Mouse (Mus musculus): ENCODE data around the gene Tdp2.
"Not testable (repeated sequence)": the region's sequence is repeated elsewhere in the genome, so short reads cannot be mapped to it uniquely, and the experiment has no call there.

Gene Tdp2

GRCm38 (mm10) chr13:24806079-24806478 is 25.4 kb upstream of the Tdp2 start:
- no peaks in the 10 kb centered on the region for H3K27me3 ChIP-seq (ENCODE audit: control insufficient read depth, insufficient read depth, low read length, poor library complexity, severe bottlenecking)
- peaks cover 16% of the 10 kb centered on the region; the same call in 1 of the 2 replicates for H3K36me3 ChIP-seq (ENCODE audit: control insufficient read depth, insufficient read depth, low read length, poor library complexity, severe bottlenecking)

GRCm38 (mm10) chr13:24812521-24812920 is 19.0 kb upstream of the Tdp2 start:
- Histone ChIP-seq H3K27me3 (ENCODE audit: control insufficient read depth, insufficient read depth, low read length, poor library complexity, severe bottlenecking) (no peaks in the 10 kb centered on the region), H3K36me3 (ENCODE audit: control insufficient read depth, insufficient read depth, low read length, poor library complexity, severe bottlenecking) (peaks cover 19% of the 10 kb centered on the region)
- DNase-seq (ENCODE audit: low read depth, low spot score): no peak

More at GRCm38 (mm10) chr13:24806079-24806478, 25.4 kb upstream of the Tdp2 start:
- DNase-seq (ENCODE audit: low read depth, low spot score): no peak

- no peaks in the 10 kb centered on the region for H3K27me3 ChIP-seq (ENCODE audit: control insufficient read depth, insufficient read depth, low read length, poor library complexity, severe bottlenecking)
- no peak for DNase-seq (ENCODE audit: low read depth, low spot score)
- H3K36me3 ChIP-seq (ENCODE audit: control insufficient read depth, insufficient read depth, low read length, poor library complexity, severe bottlenecking): peaks cover 15% of the 10 kb centered on the region
These were observed 16.9 kb upstream of the Tdp2 start for GRCm38 (mm10) chr13:24814616-24815015.

- peaks cover 9% of the 10 kb centered on the region for H3K36me3 ChIP-seq (ENCODE audit: control insufficient read depth, insufficient read depth, low read length, poor library complexity, severe bottlenecking)
- DNase-seq (ENCODE audit: low read depth, low spot score): no peak
- H3K27me3 ChIP-seq (ENCODE audit: control insufficient read depth, insufficient read depth, low read length, poor library complexity, severe bottlenecking): no peaks in the 10 kb centered on the region
These were observed 15.1 kb upstream of the Tdp2 start for GRCm38 (mm10) chr13:24816125-24817092.

GRCm38 (mm10) chr13:24819931-24820330 is 11.5 kb upstream of the Tdp2 start:
- DNase-seq (ENCODE audit: low read depth, low spot score): no peak
- Histone ChIP-seq H3K36me3 (ENCODE audit: control insufficient read depth, insufficient read depth, low read length, poor library complexity, severe bottlenecking) (peaks cover 2% of the 10 kb centered on the region; the same call in 1 of the 2 replicates), H3K27me3 (ENCODE audit: control insufficient read depth, insufficient read depth, low read length, poor library complexity, severe bottlenecking) (no peaks in the 10 kb centered on the region)

GRCm38 (mm10) chr13:24822663-24823343 is 8.7 kb upstream of the Tdp2 start:
- Histone ChIP-seq H3K36me3 (ENCODE audit: control insufficient read depth, insufficient read depth, low read length, poor library complexity, severe bottlenecking) (0 out of 2 replicates have a peak, but pooled peaks cover 2% of the 10 kb centered on the region), H3K27me3 (ENCODE audit: control insufficient read depth, insufficient read depth, low read length, poor library complexity, severe bottlenecking) (no peaks in the 10 kb centered on the region)
- no peak for DNase-seq (ENCODE audit: low read depth, low spot score)

- DNase-seq (ENCODE audit: low read depth, low spot score): no peak
- 0 out of 2 replicates have a peak, but pooled peaks cover 2% of the 10 kb centered on the region for H3K36me3 ChIP-seq (ENCODE audit: control insufficient read depth, insufficient read depth, low read length, poor library complexity, severe bottlenecking)
- no peaks in the 10 kb centered on the region for H3K27me3 ChIP-seq (ENCODE audit: control insufficient read depth, insufficient read depth, low read length, poor library complexity, severe bottlenecking)
These were observed 6.8 kb upstream of the Tdp2 start for GRCm38 (mm10) chr13:24824647-24825046.

GRCm38 (mm10) chr13:24825587-24825986 is 5.9 kb upstream of the Tdp2 start:
- no peak for DNase-seq (ENCODE audit: low read depth, low spot score)
- H3K27me3 ChIP-seq (ENCODE audit: control insufficient read depth, insufficient read depth, low read length, poor library complexity, severe bottlenecking): no peaks in the 10 kb centered on the region
- H3K36me3 ChIP-seq (ENCODE audit: control insufficient read depth, insufficient read depth, low read length, poor library complexity, severe bottlenecking): no peaks in the 10 kb centered on the region

GRCm38 (mm10) chr13:24826116-24826515 is 5.4 kb upstream of the Tdp2 start:
- DNase-seq (ENCODE audit: low read depth, low spot score): no peak
- no peaks in the 10 kb centered on the region for H3K27me3 ChIP-seq (ENCODE audit: control insufficient read depth, insufficient read depth, low read length, poor library complexity, severe bottlenecking)
- H3K36me3 ChIP-seq (ENCODE audit: control insufficient read depth, insufficient read depth, low read length, poor library complexity, severe bottlenecking): no peaks in the 10 kb centered on the region

- DNase-seq (ENCODE audit: low read depth, low spot score): peak; percentile 41
- H3K27me3 ChIP-seq (ENCODE audit: control insufficient read depth, insufficient read depth, low read length, poor library complexity, severe bottlenecking): no peaks in the 10 kb centered on the region
- no peaks in the 10 kb centered on the region for H3K36me3 ChIP-seq (ENCODE audit: control insufficient read depth, insufficient read depth, low read length, poor library complexity, severe bottlenecking)
These were observed 625 bp upstream of the Tdp2 start for GRCm38 (mm10) chr13:24830756-24831352.

- Histone ChIP-seq H3K36me3 (ENCODE audit: control insufficient read depth, insufficient read depth, low read length, poor library complexity, severe bottlenecking) (peaks cover 2% of the 10 kb centered on the region; the same call in 1 of the 2 replicates), H3K27me3 (ENCODE audit: control insufficient read depth, insufficient read depth, low read length, poor library complexity, severe bottlenecking) (no peaks in the 10 kb centered on the region)
- DNase-seq (ENCODE audit: low read depth, low spot score): peak; percentile 17
These were observed 792 bp downstream of the Tdp2 start for GRCm38 (mm10) chr13:24832131-24832810.

GRCm38 (mm10) chr13:24832811-24833155 is 1.3 kb downstream of the Tdp2 start:
- Histone ChIP-seq H3K36me3 (ENCODE audit: control insufficient read depth, insufficient read depth, low read length, poor library complexity, severe bottlenecking) (peaks cover 2% of the 10 kb centered on the region; the same call in 1 of the 2 replicates), H3K27me3 (ENCODE audit: control insufficient read depth, insufficient read depth, low read length, poor library complexity, severe bottlenecking) (no peaks in the 10 kb centered on the region)
- no peak for DNase-seq (ENCODE audit: low read depth, low spot score)

GRCm38 (mm10) chr13:24837765-24838164 is 6.3 kb downstream of the Tdp2 start:
- H3K36me3 ChIP-seq (ENCODE audit: control insufficient read depth, insufficient read depth, low read length, poor library complexity, severe bottlenecking); H3K27me3 ChIP-seq (ENCODE audit: control insufficient read depth, insufficient read depth, low read length, poor library complexity, severe bottlenecking); DNase-seq (ENCODE audit: low read depth, low spot score): not testable (repeated sequence)

GRCm38 (mm10) chr13:24839831-24840230 is 8.4 kb downstream of the Tdp2 start:
- peaks cover 2% of the 10 kb centered on the region; the same call in 1 of the 2 replicates for H3K36me3 ChIP-seq (ENCODE audit: control insufficient read depth, insufficient read depth, low read length, poor library complexity, severe bottlenecking)
- no peak for DNase-seq (ENCODE audit: low read depth, low spot score)
- H3K27me3 ChIP-seq (ENCODE audit: control insufficient read depth, insufficient read depth, low read length, poor library complexity, severe bottlenecking): no peaks in the 10 kb centered on the region

Data from splenic B cell, adult 2 months (primary cell).